Mouse (Mus musculus) activated CD4-positive, CD25-positive, alpha-beta regulatory T cell, adult 9 weeks (primary cell): ENCODE results near the gene Ccdc7a. TPM values are rescaled to one million over a fixed set of nuclear protein-coding genes. Genes with fewer than 3 reads are reported as not detected.

Experiments
- polyA plus RNA-seq: library from polyadenylated mRNA; unstranded; fragments of 100-300 nt; shearing (Covaris generic); gene quantifications from one replicate; pipeline ENCODE4 v1.2.1, GENCODE M21; 2017

Gene Ccdc7a
- polyA plus RNA-seq: 0.31 TPM

DNA sequence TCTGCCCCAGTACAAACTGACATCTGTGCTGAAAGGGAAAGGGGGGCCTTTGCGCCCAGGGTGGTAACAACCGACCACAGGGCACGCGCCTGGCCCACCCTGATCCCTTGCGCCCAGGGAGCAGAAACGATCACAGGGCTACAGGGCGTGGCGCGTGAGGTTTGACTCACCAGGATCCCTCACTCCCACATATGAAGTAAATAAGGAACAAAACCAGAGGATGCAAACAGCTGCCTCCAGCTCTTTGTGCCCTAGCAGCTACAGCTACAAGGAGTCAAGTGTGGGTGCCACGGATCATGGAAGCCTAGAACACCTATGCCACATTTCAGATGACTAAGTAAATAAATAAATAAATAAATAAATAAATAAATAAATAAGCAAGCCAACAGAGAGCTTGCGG lies at the start of gene Ccdc7a:
TSS of gene Ccdc7a (minus strand) at position 101 of the 400 bp plus-strand sequence.

DNA sequence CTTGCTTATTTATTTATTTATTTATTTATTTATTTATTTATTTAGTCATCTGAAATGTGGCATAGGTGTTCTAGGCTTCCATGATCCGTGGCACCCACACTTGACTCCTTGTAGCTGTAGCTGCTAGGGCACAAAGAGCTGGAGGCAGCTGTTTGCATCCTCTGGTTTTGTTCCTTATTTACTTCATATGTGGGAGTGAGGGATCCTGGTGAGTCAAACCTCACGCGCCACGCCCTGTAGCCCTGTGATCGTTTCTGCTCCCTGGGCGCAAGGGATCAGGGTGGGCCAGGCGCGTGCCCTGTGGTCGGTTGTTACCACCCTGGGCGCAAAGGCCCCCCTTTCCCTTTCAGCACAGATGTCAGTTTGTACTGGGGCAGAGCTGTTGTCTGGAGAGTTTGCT lies 1.5 kb upstream of the Ccdc7a start, which contains the start of gene Ccdc7b:
TSS of gene Ccdc7b (plus strand) at position 301 of the 400 bp plus-strand sequence.

DNA sequence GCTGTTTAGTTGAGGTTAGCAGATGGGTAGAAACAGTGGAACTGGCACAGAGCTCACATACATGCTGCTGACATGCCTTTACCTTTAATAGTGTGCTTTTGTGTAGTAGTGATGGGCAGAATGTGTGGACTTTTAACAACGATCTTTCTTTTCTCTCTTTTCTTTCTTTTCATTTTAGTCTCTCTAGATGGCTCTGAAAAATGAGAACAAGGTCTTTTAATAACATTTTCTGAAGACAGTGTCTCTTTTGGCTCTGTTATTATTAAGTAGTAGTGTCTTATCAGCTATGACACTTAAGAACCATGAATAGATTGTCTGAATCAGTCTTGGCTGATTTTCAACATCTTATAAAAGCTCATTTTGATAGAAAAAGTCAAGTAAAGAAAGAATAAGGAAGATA lies 266.7 kb downstream of the Ccdc7a start, which contains the start of gene Gm3952:
TSS of gene Gm3952 (minus strand) at position 101 of the 400 bp plus-strand sequence.

DNA sequence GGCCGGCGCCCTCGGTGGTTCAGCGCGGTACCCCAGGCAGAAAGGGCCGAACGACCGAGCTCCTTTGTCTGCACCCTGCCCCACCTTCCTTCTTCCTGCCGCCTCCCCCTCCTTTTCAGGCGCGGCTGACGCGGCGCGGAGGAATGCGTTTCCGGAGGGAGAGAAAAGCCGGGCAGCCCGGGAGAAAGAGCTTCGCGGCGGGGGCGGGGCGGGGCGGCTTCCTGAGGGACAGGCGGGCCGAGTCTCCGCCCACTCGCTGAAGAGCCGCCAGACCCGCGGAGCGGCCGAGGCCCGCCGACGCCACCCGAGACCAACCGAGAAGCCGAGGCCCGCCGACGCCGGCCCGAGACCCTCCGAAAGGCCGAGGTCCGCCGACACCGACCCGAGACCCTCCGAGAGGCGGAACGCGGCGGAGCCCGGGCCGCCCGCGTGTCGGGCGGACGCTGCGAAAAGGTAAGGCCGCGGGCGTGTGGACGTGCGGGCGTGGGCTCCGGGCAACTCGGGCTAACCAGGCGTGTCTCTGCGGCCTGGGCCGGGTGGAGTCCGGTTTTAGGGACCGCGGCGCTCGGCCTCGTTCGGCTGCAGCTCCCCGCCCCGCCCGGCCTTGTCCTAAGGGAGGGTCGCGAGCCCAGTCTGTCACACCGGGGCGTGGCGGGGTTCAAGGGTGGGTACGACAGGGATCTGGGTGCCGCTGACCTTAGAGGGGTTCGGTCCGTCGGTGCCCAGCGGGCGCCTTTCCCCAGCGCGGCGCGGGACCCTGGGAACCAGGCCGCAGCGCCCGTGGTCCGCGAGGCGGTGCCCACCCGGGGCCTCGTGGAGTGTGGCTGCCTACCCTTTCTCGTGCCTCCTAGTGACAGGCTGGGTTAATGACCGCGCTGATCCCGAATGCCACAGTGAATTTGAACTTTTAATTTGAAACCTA lies 379.5 kb downstream of the Ccdc7a start, which contains the start of gene Itgb1:
TSS of gene Itgb1 (plus strand) at position 148 of the 922 bp plus-strand sequence.

Other genes with a start within 250 kb of the Ccdc7a start
- not detected for gene Ccdc7b, start 1.6 kb upstream of the Ccdc7a start, polyA plus RNA-seq
- gene Gm10999, start 66.1 kb upstream of the Ccdc7a start, polyA plus RNA-seq: not detected
- 29.5 TPM for gene 2610044O15Rik8, start 168.9 kb upstream of the Ccdc7a start, polyA plus RNA-seq